Mouse (Mus musculus) erythroblast, embryonic 14.5 days (primary cell): ENCODE measurements at regions not wholly inside any gene's neighbourhood (a gene's known extent, or its start where the extent isn't known, plus 50 kb on each side); places are given as distances from the start of the nearest gene placed in this dataset.

Source experiments
- GATA1 ChIP-seq: IDR thresholded peaks from 2 replicates; pipeline ENCODE4 v1.6.1; 2012; ENCODE audit warnings: low read length, inconsistent platforms, mixed read lengths
- TAL1 ChIP-seq: IDR thresholded peaks from 3 replicates; pipeline ENCODE4 v1.6.1; 2012; ENCODE audit warnings: low read length, inconsistent platforms, mixed read lengths

- TF ChIP-seq TAL1 = no peak
- TF ChIP-seq GATA1 = no peak
Measured at GRCm38 (mm10) chr10:117457701-117457950, 77.8 kb upstream of the Cpsf6 start.
